12 mouse cellular contexts compared by ENCODE assay signal in genomic region chr4:139503919-139504318, GRCm38 (mm10).
"Had no signal": no experiment of that assay in that cellular context is flagged by ENCODE, and none has a peak within 500 bp of the region (broad histone marks: within the 10 kb centered on the region; RNA-seq: fewer than 3 reads in every experiment).

No protein-coding gene starts in this region.

- DNase-seq: kidney, adult 8-10 months; kidney, postnatal 10 days; kidney, postnatal 36 days; left cerebral cortex, postnatal 4 days; lung, adult 18-20 months; lung, postnatal 10 days; lung, postnatal 36 days; right cerebral cortex, adult 18-20 months; right cerebral cortex, postnatal 14 days; spleen, adult 18-20 months; thymus, postnatal 25 days had no signal

- ATAC-seq: midbrain, embryonic 15.5 days had no signal
